Comparison of ENCODE assay signal across 20 mouse cellular contexts in the genomic region with DNA sequence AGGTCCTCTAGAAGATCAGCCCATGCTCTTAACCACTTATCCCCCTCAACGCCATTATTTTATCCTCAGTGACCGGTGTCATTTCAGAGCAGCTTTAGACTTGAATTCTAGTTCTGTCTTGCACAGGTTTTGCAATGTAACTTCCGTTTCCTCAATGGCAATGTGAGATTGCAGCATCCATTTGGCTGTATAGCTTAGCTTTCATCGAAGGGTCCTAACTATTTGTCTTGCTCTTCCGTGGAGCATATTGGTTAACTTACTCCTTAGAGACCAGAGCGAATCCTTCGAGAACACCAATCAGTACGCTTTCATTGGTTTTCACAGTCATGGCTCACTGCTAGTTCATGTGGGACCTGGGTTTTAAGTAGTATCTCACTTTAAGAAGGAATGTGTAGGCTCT. TPM values are rescaled to one million over a fixed set of nuclear protein-coding genes. Genes with fewer than 3 reads are reported as not detected.
DNase-seq lines count a peak whose midpoint lies in the region; ATAC-seq and TF ChIP-seq lines count a peak whose summit lies in the region.
"Had no signal": no experiment of that assay in that cellular context is flagged by ENCODE, and none has a peak within 500 bp of the region (broad histone marks: within the 10 kb centered on the region; RNA-seq: fewer than 3 reads in every experiment).

No protein-coding gene starts in this region.

- 0 out of 2 replicates have a peak overlapping the region, but pooled peaks have one; percentile 10 for H3K4me2 ChIP-seq in liver, embryonic 16.5 days (ENCODE audit: low read depth, low read length)
- no peak overlapping the region for H3K4me2 ChIP-seq in liver, embryonic 11.5 days
- H3K4me2 ChIP-seq in liver, postnatal 0 days (ENCODE audit: low read depth, low read length), result peak overlapping the region; percentile 45
- no peak overlapping the region for H3K4me2 ChIP-seq in kidney, embryonic 15.5 days
- H3K4me2 ChIP-seq: embryonic facial prominence, embryonic 15.5 days; forebrain, embryonic 15.5 days; heart, embryonic 11.5 days; heart, embryonic 15.5 days; hindbrain, embryonic 14.5 days had no signal

- no peak for TF ChIP-seq POLR2A in thymus, adult 2 months (IDR thresholded peaks at IDR 0.05; ENCODE audit: control insufficient read depth, extremely low read depth, insufficient read depth, low read length, poor library complexity)

- H3K27me3 ChIP-seq in liver, embryonic 16.5 days (ENCODE audit: control insufficient read depth, insufficient read depth, low read depth, low read length), result no peaks in the 10 kb centered on the region
- H3K27me3 ChIP-seq in liver, embryonic 11.5 days (replicated peaks; ENCODE audit: control insufficient read depth, insufficient read depth, low read length), result no peaks in the 10 kb centered on the region
- H3K27me3 ChIP-seq in thymus, adult 2 months (ENCODE audit: control insufficient read depth, insufficient read depth, low read length), result no peaks in the 10 kb centered on the region
- no peaks in the 10 kb centered on the region for H3K27me3 ChIP-seq in liver, postnatal 0 days (ENCODE audit: insufficient read depth, low read length)
- no peaks in the 10 kb centered on the region for H3K27me3 ChIP-seq in kidney, embryonic 15.5 days
- H3K27me3 ChIP-seq: embryonic facial prominence, embryonic 15.5 days; forebrain, embryonic 15.5 days; heart, embryonic 15.5 days had no signal

- no peaks in the 10 kb centered on the region for H3K9me3 ChIP-seq in liver, embryonic 16.5 days (replicated peaks; ENCODE audit: control insufficient read depth, low read length)
- no peaks in the 10 kb centered on the region for H3K9me3 ChIP-seq in liver, embryonic 11.5 days (ENCODE audit: control insufficient read depth, low read length)
- H3K9me3 ChIP-seq in liver, postnatal 0 days (ENCODE audit: low read length), result no peaks in the 10 kb centered on the region
- no peaks in the 10 kb centered on the region for H3K9me3 ChIP-seq in kidney, embryonic 15.5 days (replicated peaks)
- H3K9me3 ChIP-seq: embryonic facial prominence, embryonic 15.5 days; forebrain, embryonic 10.5 days; forebrain, embryonic 15.5 days; G1E; heart, embryonic 15.5 days had no signal

- H3K4me1 ChIP-seq in liver, embryonic 16.5 days (ENCODE audit: control insufficient read depth, low read depth, low read length), result peaks cover 11% of the 10 kb centered on the region
- peaks cover 10% of the 10 kb centered on the region for H3K4me1 ChIP-seq in liver, embryonic 11.5 days (replicated peaks; ENCODE audit: control insufficient read depth, insufficient read depth, low read length)
- peaks cover 51% of the 10 kb centered on the region for H3K4me1 ChIP-seq in thymus, adult 2 months (replicated peaks; ENCODE audit: control insufficient read depth, insufficient read depth, low read length)
- peaks cover 18% of the 10 kb centered on the region for H3K4me1 ChIP-seq in liver, postnatal 0 days (ENCODE audit: insufficient read depth)
- H3K4me1 ChIP-seq in kidney, embryonic 15.5 days, result peaks cover 38% of the 10 kb centered on the region
- H3K4me1 ChIP-seq: forebrain, embryonic 15.5 days had no signal

- H3K9ac ChIP-seq in liver, embryonic 16.5 days (ENCODE audit: low read depth, low read length), result no peak overlapping the region
- H3K9ac ChIP-seq in liver, embryonic 11.5 days (ENCODE audit: low read depth, low read length), result no peak overlapping the region
- no peak overlapping the region for H3K9ac ChIP-seq in liver, postnatal 0 days (replicated peaks)
- no peak overlapping the region for H3K9ac ChIP-seq in kidney, embryonic 15.5 days
- H3K9ac ChIP-seq: embryonic facial prominence, embryonic 15.5 days; forebrain, embryonic 15.5 days; heart, embryonic 15.5 days; hindbrain, embryonic 14.5 days had no signal

- H3K4me3 ChIP-seq in liver, embryonic 16.5 days (ENCODE audit: low read depth, low read length), result peak overlapping the region; percentile 30
- no peak overlapping the region for H3K4me3 ChIP-seq in liver, embryonic 11.5 days (ENCODE audit: low read depth, low read length)
- H3K4me3 ChIP-seq in thymus, adult 2 months (ENCODE audit: control insufficient read depth, insufficient read depth, low read length), result peak overlapping the region; percentile 12
- H3K4me3 ChIP-seq in liver, postnatal 0 days (ENCODE audit: low read depth, low read length), result peak overlapping the region; percentile 42
- no peak overlapping the region for H3K4me3 ChIP-seq in kidney, embryonic 15.5 days (replicated peaks)
- H3K4me3 ChIP-seq: embryonic facial prominence, embryonic 15.5 days; erythroblast, embryonic 14.5 days; forebrain, embryonic 10.5 days; forebrain, embryonic 15.5 days; heart, embryonic 15.5 days had no signal

- TF ChIP-seq CTCF in thymus, adult 2 months (IDR thresholded peaks at IDR 0.05; ENCODE audit: borderline replicate concordance, control insufficient read depth, extremely low read depth, insufficient read depth, low read length, poor library complexity), result no peak
- no peak for TF ChIP-seq CTCF in liver, postnatal 0 days (IDR thresholded peaks at IDR 0.05; ENCODE audit: low read depth)

- no peak for TF ChIP-seq EP300 in liver, postnatal 0 days (IDR thresholded peaks at IDR 0.05; ENCODE audit: low read depth)

- ATAC-seq in liver, embryonic 16.5 days (ENCODE audit: low read depth), result no peak
- no peak for ATAC-seq in liver, embryonic 11.5 days (replicated peaks; ENCODE audit: low FRiP score)
- no peak for ATAC-seq in liver, postnatal 0 days
- ATAC-seq in monocyte, adult 5-6 weeks (replicated peaks; ENCODE audit: insufficient number of reproducible peaks, low FRiP score, low TSS enrichment, poor library complexity, severe bottlenecking), result 0 out of 2 replicates have a peak, but pooled peaks have one; percentile 11
- ATAC-seq in kidney, embryonic 15.5 days (replicated peaks; ENCODE audit: low FRiP score), result no peak

- no peak for DNase-seq in liver, embryonic 11.5 days (ENCODE audit: low spot score)
- DNase-seq in thymus, adult 2 months, result no peak
- no peak for DNase-seq in thymus, postnatal 25 days
- DNase-seq in liver, postnatal 0 days, result no peak
- DNase-seq in heart, adult 8-10 months (ENCODE audit: low spot score), result no peak
- DNase-seq: adrenal gland, adult 8-10 months; cerebellum, adult 11 months; cerebellum, adult 8-10 months; gastrocnemius, postnatal 36 days had no signal

- 73% methylated on average over 8 of the region's 8 CpGs for WGBS in liver, embryonic 16.5 days (ENCODE audit: insufficient replicate concordance)
- 83% methylated on average over 8 of the region's 8 CpGs for WGBS in liver, embryonic 11.5 days
- WGBS in thymus, adult 2 months, result 73% methylated on average over 8 of the region's 8 CpGs
- WGBS in liver, postnatal 0 days (ENCODE audit: insufficient replicate concordance), result 58% methylated on average over 8 of the region's 8 CpGs
- 88% methylated on average over 8 of the region's 8 CpGs for WGBS in kidney, embryonic 15.5 days

- H3K27ac ChIP-seq in liver, embryonic 16.5 days (ENCODE audit: low read length), result no peak overlapping the region
- no peak overlapping the region for H3K27ac ChIP-seq in liver, embryonic 11.5 days (ENCODE audit: low read depth, low read length)
- peak overlapping the region; percentile 71 for H3K27ac ChIP-seq in thymus, adult 2 months (ENCODE audit: control insufficient read depth, insufficient read depth, low read length)
- H3K27ac ChIP-seq in liver, postnatal 0 days (ENCODE audit: low read depth), result no peak overlapping the region
- H3K27ac ChIP-seq in kidney, embryonic 15.5 days, result no peak overlapping the region
- H3K27ac ChIP-seq: embryonic facial prominence, embryonic 15.5 days; forebrain, embryonic 15.5 days; hindbrain, embryonic 14.5 days had no signal

- no peaks in the 10 kb centered on the region for H3K36me3 ChIP-seq in liver, embryonic 16.5 days (ENCODE audit: control insufficient read depth, insufficient read depth)
- H3K36me3 ChIP-seq in liver, embryonic 11.5 days (ENCODE audit: control insufficient read depth, insufficient read depth, low read length), result no peaks in the 10 kb centered on the region
- no peaks in the 10 kb centered on the region for H3K36me3 ChIP-seq in thymus, adult 2 months (ENCODE audit: control insufficient read depth, insufficient read depth, low read length)
- no peaks in the 10 kb centered on the region for H3K36me3 ChIP-seq in liver, postnatal 0 days (replicated peaks; ENCODE audit: insufficient read depth, low read length)
- H3K36me3 ChIP-seq in kidney, embryonic 15.5 days, result no peaks in the 10 kb centered on the region
- H3K36me3 ChIP-seq: embryonic facial prominence, embryonic 15.5 days; forebrain, embryonic 10.5 days; forebrain, embryonic 15.5 days; G1E; heart, embryonic 15.5 days had no signal

RNA-seq across cellular contexts. Expression of a gene that starts 34.7 kb away (rescaled TPM):
- 3.2 and 4.4 TPM in 2 replicates for polyA plus RNA-seq in liver, embryonic 16.5 days (2015; fragmentation: Nextera tagmentation; extraction: Ambion mirVana)
- 9.4 and 11.4 TPM in 2 replicates for polyA plus RNA-seq in liver, embryonic 11.5 days (2014; fragmentation: Nextera tagmentation; extraction: Ambion mirVana)
- polyA plus RNA-seq in thymus, adult 2 months (2012; rRNA removed), result 34.3 and 36.5 TPM in 2 replicates
- polyA plus RNA-seq in liver, postnatal 0 days (2015; fragmentation: Nextera tagmentation; extraction: Ambion mirVana), result 3.7 and 3.8 TPM in 2 replicates
- 128 to 224 TPM (median 134 TPM) in 3 replicates for total RNA-seq in monocyte, adult 5-6 weeks (2017)
- polyA plus RNA-seq in kidney, embryonic 15.5 days (2015; fragmentation: Nextera tagmentation; extraction: Ambion mirVana), result 2.7 and 2.8 TPM in 2 replicates
- total RNA-seq in heart, adult 8-10 months (2022), result 10 to 100 TPM in 2 of 4 experiments, 1 to 10 TPM in 2; 3.9 to 11.7 (median 8.3) TPM
- polyA plus RNA-seq: G1E had no signal

Comparison
In these comparisons a context has a peak if more than half of its experiments do, and no peak if none do; other contexts are left out.
1. H3K4me2 ChIP-seq: peak in liver, embryonic 16.5 days (single experiment) and liver, postnatal 0 days (single experiment); none in liver, embryonic 11.5 days (single experiment) and kidney, embryonic 15.5 days (single experiment).
2. H3K4me3 ChIP-seq: peak in liver, embryonic 16.5 days (single experiment), thymus, adult 2 months (single experiment) and liver, postnatal 0 days (single experiment); none in liver, embryonic 11.5 days (single experiment) and kidney, embryonic 15.5 days (single experiment).